In the genomic region with DNA sequence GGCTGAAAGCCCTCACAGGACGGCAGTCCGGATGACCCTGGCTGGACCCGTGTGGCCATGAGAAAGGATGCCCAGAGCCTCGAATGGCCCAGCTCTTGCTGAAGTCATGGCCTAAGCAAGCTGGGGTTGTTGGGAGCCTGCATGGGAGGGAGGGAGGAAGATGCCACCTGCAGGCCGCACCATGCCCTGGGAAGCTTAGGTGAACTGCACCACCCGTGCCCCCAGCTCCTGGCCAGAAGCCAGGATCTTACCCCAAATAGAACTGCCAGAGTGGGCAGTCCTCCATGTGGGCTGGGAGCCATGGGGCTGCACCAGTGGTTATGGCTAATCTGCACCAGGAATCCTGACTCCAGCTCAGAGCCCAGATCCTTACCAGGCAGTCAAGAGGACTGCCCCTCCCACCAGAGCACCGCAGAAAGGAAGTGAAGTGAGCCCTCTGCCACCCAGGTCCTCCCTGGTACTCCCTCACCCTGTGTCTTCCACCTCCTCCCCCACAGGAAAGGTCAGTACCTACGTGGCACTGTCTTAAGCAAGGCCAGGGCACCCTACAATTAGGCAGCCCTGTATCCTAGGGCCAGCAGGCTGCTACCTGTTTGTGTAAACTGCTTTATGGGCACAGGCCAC, we compare ENCODE assay signal across 9 mouse cellular contexts. TPM values are rescaled to one million over a fixed set of nuclear protein-coding genes. Genes with fewer than 3 reads are reported as not detected.
DNase-seq lines count a peak whose midpoint lies in the region; ATAC-seq and TF ChIP-seq lines count a peak whose summit lies in the region.
"Had no signal": no experiment of that assay in that cellular context is flagged by ENCODE, and none has a peak within 500 bp of the region (broad histone marks: within the 10 kb centered on the region; RNA-seq: fewer than 3 reads in every experiment).

No protein-coding gene starts in this region.

- H3K4me2 ChIP-seq in hindbrain, embryonic 16.5 days (ENCODE audit: low read length): no peak overlapping the region
- no peak overlapping the region for H3K4me2 ChIP-seq in hindbrain, embryonic 13.5 days
- no peak overlapping the region for H3K4me2 ChIP-seq in heart, embryonic 13.5 days
- H3K4me2 ChIP-seq: limb, embryonic 13.5 days had no signal

- peak; percentile 41 for DNase-seq in thymus, postnatal 25 days
- DNase-seq in thymus, postnatal 0 days (ENCODE audit: low spot score): no peak
- no peak for DNase-seq in c-Kit-positive CD71-positive TER-119-positive erythroid progenitor cells, embryonic 14.5 days (ENCODE audit: low spot score)
- DNase-seq in lung, postnatal 14 days: no peak

- no peak for ATAC-seq in hindbrain, embryonic 16.5 days
- ATAC-seq in hindbrain, embryonic 13.5 days (ENCODE audit: low FRiP score): no peak
- ATAC-seq in heart, embryonic 13.5 days (ENCODE audit: extremely low read depth, insufficient number of reproducible peaks, low FRiP score, low TSS enrichment): no peak

- H3K4me1 ChIP-seq in hindbrain, embryonic 16.5 days (ENCODE audit: control insufficient read depth, insufficient read depth, low read depth, low read length): peaks cover 32% of the 10 kb centered on the region
- H3K4me1 ChIP-seq in hindbrain, embryonic 13.5 days (replicated peaks): peaks cover 46% of the 10 kb centered on the region
- peaks cover 52% of the 10 kb centered on the region for H3K4me1 ChIP-seq in heart, embryonic 13.5 days
- H3K4me1 ChIP-seq in small intestine, adult 2 months (ENCODE audit: control insufficient read depth, insufficient read depth, insufficient read length, low read length): peaks cover 18% of the 10 kb centered on the region

- TF ChIP-seq POLR2A in small intestine, adult 2 months (IDR thresholded peaks at IDR 0.05; ENCODE audit: low read depth, low read length): no peak

- H3K27me3 ChIP-seq in hindbrain, embryonic 16.5 days (replicated peaks; ENCODE audit: control insufficient read depth, insufficient read depth, low read length): no peaks in the 10 kb centered on the region
- peaks cover 32% of the 10 kb centered on the region for H3K27me3 ChIP-seq in hindbrain, embryonic 13.5 days
- peaks cover 46% of the 10 kb centered on the region for H3K27me3 ChIP-seq in heart, embryonic 13.5 days (replicated peaks)
- peaks cover 9% of the 10 kb centered on the region; the same call in 1 of the 2 replicates for H3K27me3 ChIP-seq in small intestine, adult 2 months (ENCODE audit: control insufficient read depth, insufficient read depth, low read length)

- 75% methylated on average over 8 of the region's 8 CpGs for WGBS in hindbrain, embryonic 16.5 days
- 81% methylated on average over 8 of the region's 8 CpGs for WGBS in hindbrain, embryonic 13.5 days
- WGBS in heart, embryonic 13.5 days: 57% methylated on average over 8 of the region's 8 CpGs
- 57% methylated on average over 8 of the region's 8 CpGs for WGBS in small intestine, adult 2 months

- H3K27ac ChIP-seq in hindbrain, embryonic 16.5 days (ENCODE audit: low read depth, low read length): no peak overlapping the region
- no peak overlapping the region for H3K27ac ChIP-seq in hindbrain, embryonic 13.5 days
- H3K27ac ChIP-seq in heart, embryonic 13.5 days (replicated peaks): peak overlapping the region; percentile 13; the same call in 1 of the 2 replicates
- no peak overlapping the region for H3K27ac ChIP-seq in small intestine, adult 2 months (ENCODE audit: insufficient read depth, low read depth, low read length)
- H3K27ac ChIP-seq: limb, embryonic 13.5 days had no signal

- peak; percentile 11; the same call in 1 of the 2 replicates for TF ChIP-seq CTCF in small intestine, adult 2 months (IDR thresholded peaks at IDR 0.05; ENCODE audit: extremely low read depth, insufficient read length, insufficient replicate concordance, low read depth, low read length)

- H3K36me3 ChIP-seq in hindbrain, embryonic 16.5 days (ENCODE audit: control insufficient read depth, insufficient read depth, low read length): peaks cover 52% of the 10 kb centered on the region
- peaks cover 83% of the 10 kb centered on the region for H3K36me3 ChIP-seq in hindbrain, embryonic 13.5 days
- peaks cover 52% of the 10 kb centered on the region for H3K36me3 ChIP-seq in heart, embryonic 13.5 days
- H3K36me3 ChIP-seq in small intestine, adult 2 months (ENCODE audit: control insufficient read depth, insufficient read depth, low read length): peaks cover 30% of the 10 kb centered on the region

- peak overlapping the region; percentile 24; the same call in 1 of the 2 replicates for H3K9ac ChIP-seq in hindbrain, embryonic 16.5 days (ENCODE audit: low read depth, low read length)
- no peak overlapping the region for H3K9ac ChIP-seq in hindbrain, embryonic 13.5 days
- peak overlapping the region; percentile 20; the same call in 1 of the 2 replicates for H3K9ac ChIP-seq in heart, embryonic 13.5 days
- H3K9ac ChIP-seq: limb, embryonic 13.5 days had no signal

- H3K4me3 ChIP-seq in hindbrain, embryonic 16.5 days (ENCODE audit: low read length): no peak overlapping the region
- H3K4me3 ChIP-seq in hindbrain, embryonic 13.5 days: no peak overlapping the region
- no peak overlapping the region for H3K4me3 ChIP-seq in heart, embryonic 13.5 days
- H3K4me3 ChIP-seq in small intestine, adult 2 months (ENCODE audit: low read depth, low read length): no peak overlapping the region
- H3K4me3 ChIP-seq: limb, embryonic 13.5 days had no signal

- H3K9me3 ChIP-seq in hindbrain, embryonic 16.5 days (ENCODE audit: control insufficient read depth, low read length): no peaks in the 10 kb centered on the region
- no peaks in the 10 kb centered on the region for H3K9me3 ChIP-seq in hindbrain, embryonic 13.5 days
- H3K9me3 ChIP-seq in heart, embryonic 13.5 days: no peaks in the 10 kb centered on the region

RNA-seq across cellular contexts. Expression of gene Atp5d, which starts 5.1 kb away (rescaled TPM):
- 554 and 581 TPM in 2 replicates for polyA plus RNA-seq in hindbrain, embryonic 16.5 days (2015; fragmentation: Nextera tagmentation; extraction: Ambion mirVana)
- polyA plus RNA-seq in hindbrain, embryonic 13.5 days (2015; fragmentation: Nextera tagmentation; extraction: Ambion mirVana): 434 and 449 TPM in 2 replicates
- polyA plus RNA-seq in thymus, postnatal 0 days (2015; fragmentation: Nextera tagmentation; extraction: Ambion mirVana): 588 TPM in 2 replicates
- polyA plus RNA-seq in heart, embryonic 13.5 days (2015; fragmentation: Nextera tagmentation; extraction: Ambion mirVana): 808 and 893 TPM in 2 replicates
- polyA plus RNA-seq in small intestine, adult 2 months (2012; rRNA removed): 2,309 and 4,813 TPM in 2 replicates

RNA-seq across cellular contexts. Expression of gene Cbarp, which starts 7.3 kb away (rescaled TPM):
- polyA plus RNA-seq in hindbrain, embryonic 16.5 days (2015; fragmentation: Nextera tagmentation; extraction: Ambion mirVana): 98.8 and 130 TPM in 2 replicates
- polyA plus RNA-seq in hindbrain, embryonic 13.5 days (2015; fragmentation: Nextera tagmentation; extraction: Ambion mirVana): 57.4 and 59.2 TPM in 2 replicates
- 3.5 and 4.3 TPM in 2 replicates for polyA plus RNA-seq in thymus, postnatal 0 days (2015; fragmentation: Nextera tagmentation; extraction: Ambion mirVana)
- polyA plus RNA-seq in heart, embryonic 13.5 days (2015; fragmentation: Nextera tagmentation; extraction: Ambion mirVana): 1.6 and 2.5 TPM in 2 replicates
- polyA plus RNA-seq in small intestine, adult 2 months (2012; rRNA removed): 3.7 and 6.6 TPM in 2 replicates

RNA-seq across cellular contexts. Expression of gene Midn, which starts 14.7 kb away (rescaled TPM):
- polyA plus RNA-seq in hindbrain, embryonic 16.5 days (2015; fragmentation: Nextera tagmentation; extraction: Ambion mirVana): 16.0 and 16.1 TPM in 2 replicates
- 32.4 and 34.7 TPM in 2 replicates for polyA plus RNA-seq in hindbrain, embryonic 13.5 days (2015; fragmentation: Nextera tagmentation; extraction: Ambion mirVana)
- polyA plus RNA-seq in thymus, postnatal 0 days (2015; fragmentation: Nextera tagmentation; extraction: Ambion mirVana): 13.1 and 18.8 TPM in 2 replicates
- polyA plus RNA-seq in heart, embryonic 13.5 days (2015; fragmentation: Nextera tagmentation; extraction: Ambion mirVana): 15.6 and 15.7 TPM in 2 replicates
- polyA plus RNA-seq in small intestine, adult 2 months (2012; rRNA removed): 151 and 372 TPM in 2 replicates

RNA-seq across cellular contexts. Expression of gene Stk11, which starts 17.7 kb away (rescaled TPM):
- 17.7 and 18.3 TPM in 2 replicates for polyA plus RNA-seq in hindbrain, embryonic 16.5 days (2015; fragmentation: Nextera tagmentation; extraction: Ambion mirVana)
- polyA plus RNA-seq in hindbrain, embryonic 13.5 days (2015; fragmentation: Nextera tagmentation; extraction: Ambion mirVana): 16.3 and 18.2 TPM in 2 replicates
- polyA plus RNA-seq in thymus, postnatal 0 days (2015; fragmentation: Nextera tagmentation; extraction: Ambion mirVana): 18.2 and 23.2 TPM in 2 replicates
- polyA plus RNA-seq in heart, embryonic 13.5 days (2015; fragmentation: Nextera tagmentation; extraction: Ambion mirVana): 12.0 and 13.0 TPM in 2 replicates
- 77.5 and 124 TPM in 2 replicates for polyA plus RNA-seq in small intestine, adult 2 months (2012; rRNA removed)

RNA-seq across cellular contexts. Expression of gene Sbno2, which starts 28.0 kb away (rescaled TPM):
- 10.3 and 13.0 TPM in 2 replicates for polyA plus RNA-seq in hindbrain, embryonic 16.5 days (2015; fragmentation: Nextera tagmentation; extraction: Ambion mirVana)
- 13.6 and 14.4 TPM in 2 replicates for polyA plus RNA-seq in hindbrain, embryonic 13.5 days (2015; fragmentation: Nextera tagmentation; extraction: Ambion mirVana)
- 18.3 and 19.7 TPM in 2 replicates for polyA plus RNA-seq in thymus, postnatal 0 days (2015; fragmentation: Nextera tagmentation; extraction: Ambion mirVana)
- 9.1 and 10.1 TPM in 2 replicates for polyA plus RNA-seq in heart, embryonic 13.5 days (2015; fragmentation: Nextera tagmentation; extraction: Ambion mirVana)
- 61.2 and 126 TPM in 2 replicates for polyA plus RNA-seq in small intestine, adult 2 months (2012; rRNA removed)
